Mouse (Mus musculus): ENCODE measurements around the gene Col24a1.

GRCm38 (mm10) chr3:145440993-145441392 lies 148.7 kb downstream of the Col24a1 start:
- no peak for TF ChIP-seq EP300 (IDR thresholded peaks at IDR 0.05; ENCODE audit: low read depth)
- no peak for TF ChIP-seq CTCF (IDR thresholded peaks at IDR 0.05; ENCODE audit: low read depth)
